Mouse (Mus musculus) lung, postnatal 0 days (tissue): ENCODE results near the gene Agt.

Experiments used
- CTCF ChIP-seq: IDR thresholded peaks from 2 replicates; pipeline ENCODE4 v1.5.1; 2016; ENCODE audit warnings: antibody characterized with exemption, mild to moderate bottlenecking
- EP300 ChIP-seq: IDR thresholded peaks from 2 replicates; pipeline ENCODE4 v1.6.1; 2016; ENCODE audit warnings: antibody characterized with exemption, mild to moderate bottlenecking, control low read depth

- TF ChIP-seq CTCF (no peak), EP300 (no peak)
Measured at GRCm38 (mm10) chr8:124540906-124541305, 28.6 kb downstream of the Agt start.
